Mouse (Mus musculus) liver, adult 2 months (tissue): ENCODE measurements around the gene Pkn3. TPM values are rescaled to one million over a fixed set of nuclear protein-coding genes. Genes with fewer than 3 reads are reported as not detected.
A peak's percentile ranks its signal among the peaks of the same experiment; 100 is the strongest.

ENCODE experiments used
- DNase-seq: peaks from one replicate; pipeline ENCODE4 v3.0.0-alpha.2; 2011; ENCODE audit warnings: low read depth, low spot score; ENCODE audit errors: extremely low read depth
- H3K27ac ChIP-seq: fragments of 200-500 bp; replicated peaks from 2 replicates; pipeline ENCODE4 v1.5.1; 2012; ENCODE audit warnings: low read depth, mild to moderate bottlenecking, control low read depth, inconsistent platforms, low read length; ENCODE audit not compliant: insufficient read depth
- H3K27me3 ChIP-seq: fragments of 200-500 bp; 2 replicates; pipeline ENCODE4 v1.6.1; 2012; ENCODE audit warnings: mild to moderate bottlenecking, moderate library complexity, low read length, inconsistent platforms; ENCODE audit not compliant: control insufficient read depth, insufficient read depth
- H3K36me3 ChIP-seq: fragments of 200-500 bp; 2 replicates; pipeline ENCODE4 v1.6.1; 2012; ENCODE audit warnings: low read length, inconsistent platforms; ENCODE audit not compliant: control insufficient read depth, insufficient read depth
- H3K4me1 ChIP-seq: fragments of 200-500 bp; 2 replicates; pipeline ENCODE4 v1.6.1; 2011; ENCODE audit warnings: low read length; ENCODE audit not compliant: control insufficient read depth, insufficient read depth
- H3K4me3 ChIP-seq: fragments of 200-500 bp; 2 replicates; pipeline ENCODE4 v1.5.1; 2011; ENCODE audit warnings: low read depth, mild to moderate bottlenecking, control low read depth, low read length, moderate library complexity; ENCODE audit not compliant: insufficient read depth
- H3K79me2 ChIP-seq: fragments of 200-500 bp; 2 replicates; pipeline ENCODE4 v1.6.1; 2012; ENCODE audit warnings: inconsistent platforms, mild to moderate bottlenecking, low read length, moderate library complexity; ENCODE audit not compliant: control insufficient read depth, insufficient read depth
- H3K9ac ChIP-seq: fragments of 200-500 bp; 2 replicates; pipeline ENCODE4 v1.6.1; 2012; ENCODE audit warnings: low read depth, mild to moderate bottlenecking, control low read depth, inconsistent platforms, low read length
- CTCF ChIP-seq: fragments of 200-500 bp; IDR thresholded peaks from 2 replicates; pipeline ENCODE4 v1.5.1; 2011; ENCODE audit warnings: low read depth, low read length, control low read depth
- POLR2A ChIP-seq: fragments of 200-500 bp; IDR thresholded peaks from 2 replicates; pipeline ENCODE4 v1.6.1; 2011; ENCODE audit warnings: low read length, control low read depth; ENCODE audit not compliant: insufficient read depth; ENCODE audit errors: extremely low read depth
- WGBS: fragments of 180-500 bp; shearing (Covaris S2); methylation state at CpG from one replicate; pipeline ENCODE4 v1.1.7; 2018; 5-methylcytosine and 5-hydroxymethylcytosine counted together
- polyA plus RNA-seq: library from polyadenylated mRNA; depleted of rRNA; stranded (reverse); fragments of >200 nt; gene quantifications from 2 replicates; pipeline ENCODE4 v1.2.3, GENCODE M21; 2012
- total RNA-seq: library from RNA; depleted of rRNA; stranded (reverse); fragments of >200 nt; gene quantifications from 2 replicates; pipeline ENCODE4 v1.2.3, GENCODE M21; 2014

Pkn3 gene
- total and polyA plus RNA-seq, 2 experiments: 0.74 to 1.5 TPM

- TF ChIP-seq CTCF: no peak
- no peak for TF ChIP-seq POLR2A
- H3K4me1 ChIP-seq: no peaks in the 10 kb centered on the region
- H3K27me3 ChIP-seq: no peaks in the 10 kb centered on the region
- DNase-seq: no peak
- H3K36me3 ChIP-seq: peaks cover 2% of the 10 kb centered on the region; the same call in 1 of the 2 replicates
- no peak overlapping the region for H3K4me3 ChIP-seq
- no peaks in the 10 kb centered on the region for H3K79me2 ChIP-seq
- no peak overlapping the region for H3K9ac ChIP-seq
- 99% methylated on average over 2 of the region's 2 CpGs for WGBS
- no peak overlapping the region for H3K27ac ChIP-seq
Measured at GRCm38 (mm10) chr2:30111500-30111899, 34.0 kb downstream of the Pkn3 start.

GRCm38 (mm10) chr2:30112564-30112963 lies 35.1 kb downstream of the Pkn3 start:
- no peaks in the 10 kb centered on the region for H3K27me3 ChIP-seq
- H3K9ac ChIP-seq: no peak overlapping the region
- no peak overlapping the region for H3K27ac ChIP-seq
- H3K4me1 ChIP-seq: no peaks in the 10 kb centered on the region
- peaks cover 2% of the 10 kb centered on the region; the same call in 1 of the 2 replicates for H3K36me3 ChIP-seq
- 91% methylated on average over 5 of the region's 5 CpGs for WGBS
- TF ChIP-seq CTCF (no peak), POLR2A (no peak)
- no peak overlapping the region for H3K4me3 ChIP-seq
- H3K79me2 ChIP-seq: no peaks in the 10 kb centered on the region
- DNase-seq: no peak

- no peak for TF ChIP-seq CTCF
- TF ChIP-seq POLR2A: no peak
Measured at GRCm38 (mm10) chr2:30119641-30120051, 42.2 kb downstream of the Pkn3 start.

GRCm38 (mm10) chr2:30120269-30120668 lies 42.8 kb downstream of the Pkn3 start:
- H3K36me3 ChIP-seq: no peaks in the 10 kb centered on the region
- H3K9ac ChIP-seq: no peak overlapping the region
- no peak overlapping the region for H3K4me3 ChIP-seq
- DNase-seq: no peak
- TF ChIP-seq POLR2A: no peak
- no peak for TF ChIP-seq CTCF
- H3K27me3 ChIP-seq: no peaks in the 10 kb centered on the region
- 66% methylated on average over 4 of the region's 4 CpGs for WGBS
- peaks cover 3% of the 10 kb centered on the region; the same call in 1 of the 2 replicates for H3K79me2 ChIP-seq
- H3K4me1 ChIP-seq: peaks cover 6% of the 10 kb centered on the region
- H3K27ac ChIP-seq: no peak overlapping the region

More at GRCm38 (mm10) chr2:30119641-30120051, 42.2 kb downstream of the Pkn3 start:
- no peak for DNase-seq
- no peak overlapping the region for H3K4me3 ChIP-seq
- 84% methylated on average over 6 of the region's 6 CpGs for WGBS
- no peak overlapping the region for H3K27ac ChIP-seq
- H3K9ac ChIP-seq: no peak overlapping the region
- peaks cover 3% of the 10 kb centered on the region; the same call in 1 of the 2 replicates for H3K79me2 ChIP-seq
- no peaks in the 10 kb centered on the region for H3K36me3 ChIP-seq
- H3K4me1 ChIP-seq: peaks cover 5% of the 10 kb centered on the region
- H3K27me3 ChIP-seq: no peaks in the 10 kb centered on the region

- WGBS: 75% methylated on average over 5 of the region's 5 CpGs
- no peak overlapping the region for H3K4me3 ChIP-seq
- no peak for DNase-seq
- H3K27ac ChIP-seq: no peak overlapping the region
- H3K27me3 ChIP-seq: no peaks in the 10 kb centered on the region
- H3K36me3 ChIP-seq: no peaks in the 10 kb centered on the region
- H3K9ac ChIP-seq: no peak overlapping the region
- peaks cover 3% of the 10 kb centered on the region; the same call in 1 of the 2 replicates for H3K79me2 ChIP-seq
- peaks cover 6% of the 10 kb centered on the region for H3K4me1 ChIP-seq
- TF ChIP-seq CTCF: no peak
- no peak for TF ChIP-seq POLR2A
Measured at GRCm38 (mm10) chr2:30122766-30123165, 45.3 kb downstream of the Pkn3 start.

GRCm38 (mm10) chr2:30123729-30124471 lies 46.4 kb downstream of the Pkn3 start:
- no peaks in the 10 kb centered on the region for H3K36me3 ChIP-seq
- H3K4me3 ChIP-seq: peak overlapping the region; percentile 84
- H3K27me3 ChIP-seq: no peaks in the 10 kb centered on the region
- 3% methylated on average over 42 of the region's 44 CpGs for WGBS
- TF ChIP-seq CTCF (no peak), POLR2A (no peak)
- peaks cover 6% of the 10 kb centered on the region for H3K4me1 ChIP-seq
- H3K79me2 ChIP-seq: peaks cover 3% of the 10 kb centered on the region; the same call in 1 of the 2 replicates
- peak overlapping the region; percentile 51 for H3K27ac ChIP-seq
- H3K9ac ChIP-seq: peak overlapping the region; percentile 91
- no peak for DNase-seq
